Mouse (Mus musculus) stomach, embryonic 14.5 days (tissue): ENCODE results near the gene Tcl1b4. TPM values are rescaled to one million over a fixed set of nuclear protein-coding genes. Genes with fewer than 3 reads are reported as not detected.
"Not testable (repeated sequence)": the region's sequence is repeated elsewhere in the genome, so short reads cannot be mapped to it uniquely, and the experiment has no call there.

Experiments
- ATAC-seq: fragments of 200-750 bp; cut with Nextera tagmentation; 2 replicates; pipeline ENCODE4 v1.8.0; 2017; ENCODE audit warnings: low read depth, moderate TSS enrichment; ENCODE audit not compliant: insufficient number of reproducible peaks, insufficient read depth, low FRiP score
- H3K27ac ChIP-seq: fragments of 300-500 bp; sonication (generic); 2 replicates; pipeline ENCODE4 v1.5.1; 2014; ENCODE audit warnings: mild to moderate bottlenecking, low read length, moderate library complexity, mixed read lengths
- H3K27me3 ChIP-seq: fragments of 300-500 bp; sonication (generic); 2 replicates; pipeline ENCODE4 v1.6.1; 2014; ENCODE audit warnings: low read length, control low read depth, mixed read lengths; ENCODE audit not compliant: control insufficient read depth, insufficient read depth
- H3K36me3 ChIP-seq: fragments of 300-500 bp; sonication (generic); 2 replicates; pipeline ENCODE4 v1.6.1; 2014; ENCODE audit warnings: mild to moderate bottlenecking, control low read depth, low read length, moderate library complexity, mixed read lengths; ENCODE audit not compliant: control insufficient read depth, insufficient read depth
- H3K4me1 ChIP-seq: fragments of 300-500 bp; sonication (generic); 2 replicates; pipeline ENCODE4 v1.6.1; 2014; ENCODE audit warnings: low read length, control low read depth, mixed read lengths; ENCODE audit not compliant: control insufficient read depth, insufficient read depth
- H3K4me2 ChIP-seq: fragments of 300-500 bp; sonication (generic); replicated peaks from 2 replicates; pipeline ENCODE4 v1.6.1; 2014; ENCODE audit warnings: low read depth, low read length, control low read depth
- H3K4me3 ChIP-seq: fragments of 300-500 bp; sonication (generic); 2 replicates; pipeline ENCODE4 v1.5.1; 2014; ENCODE audit warnings: low read depth, low read length, control low read depth
- H3K9ac ChIP-seq: fragments of 300-500 bp; sonication (generic); replicated peaks from 2 replicates; pipeline ENCODE4 v1.6.1; 2014; ENCODE audit warnings: low read depth, mild to moderate bottlenecking, control low read depth, low read length, moderate library complexity, mixed read lengths
- H3K9me3 ChIP-seq: fragments of 300-500 bp; sonication (generic); 2 replicates; pipeline ENCODE4 v1.6.1; 2016; ENCODE audit warnings: low read depth, low read length, control low read depth; ENCODE audit not compliant: control insufficient read depth
- WGBS: fragments of 180-500 bp; shearing (Covaris S2); extraction: QIAGEN DNeasy Blood & Tissue Kit; methylation state at CpG from one replicate; pipeline ENCODE4 v1.1.7; 2014; 5-methylcytosine and 5-hydroxymethylcytosine counted together
- polyA plus RNA-seq: library from polyadenylated mRNA; unstranded; fragments of >200 nt; fragmentation: Nextera tagmentation; extraction: Ambion mirVana; gene quantifications from 2 replicates; pipeline ENCODE4 v1.2.1, GENCODE M21; 2014

Tcl1b4 gene
- not detected in 2 replicates for polyA plus RNA-seq

- H3K9me3 ChIP-seq, H3K4me2 ChIP-seq, H3K36me3 ChIP-seq, H3K27me3 ChIP-seq, H3K9ac ChIP-seq, H3K4me1 ChIP-seq, H3K4me3 ChIP-seq, ATAC-seq, H3K27ac ChIP-seq: not testable (repeated sequence)
- 72% methylated on average over 1 of the region's 1 CpGs for WGBS
These were observed at the start of gene Tcl1b4 for GRCm38 (mm10) chr12:105201657-105202056. Tcl1b4 (plus strand) TSS chr12:105201957.

- not testable (repeated sequence) for H3K27me3 ChIP-seq, H3K4me3 ChIP-seq, H3K9me3 ChIP-seq, H3K36me3 ChIP-seq, H3K4me1 ChIP-seq, ATAC-seq, H3K27ac ChIP-seq, H3K9ac ChIP-seq, H3K4me2 ChIP-seq
- 74% methylated on average over 4 of the region's 4 CpGs for WGBS
These were observed 46.5 kb upstream of the Tcl1b4 start for GRCm38 (mm10) chr12:105155286-105155685.

GRCm38 (mm10) chr12:105158842-105159241 lies 42.9 kb upstream of the Tcl1b4 start:
- H3K4me1 ChIP-seq: no peaks in the 10 kb centered on the region
- WGBS: 82% methylated on average over 6 of the region's 6 CpGs
- no peak for ATAC-seq

GRCm38 (mm10) chr12:105159390-105159789 lies 42.4 kb upstream of the Tcl1b4 start, which contains the start of gene Tcl1b1:
Tcl1b1 (plus strand) TSS chr12:105159690.
- Histone ChIP-seq H3K4me2 (no peak within 1 kb of the TSS), H3K27ac (no peak within 1 kb of the TSS), H3K4me3 (no peak within 1 kb of the TSS), H3K36me3 (no peaks in the 10 kb centered on the region), H3K9ac (no peak within 1 kb of the TSS), H3K4me1 (no peaks in the 10 kb centered on the region), H3K9me3 (no peaks in the 10 kb centered on the region), H3K27me3 (no peaks in the 10 kb centered on the region)
- ATAC-seq: no peak
- 68% methylated on average over 4 of the region's 4 CpGs for WGBS

More at GRCm38 (mm10) chr12:105158842-105159241, 42.9 kb upstream of the Tcl1b4 start:
- Histone ChIP-seq H3K36me3 (no peaks in the 10 kb centered on the region), H3K9ac (no peak overlapping the region), H3K27me3 (no peaks in the 10 kb centered on the region), H3K9me3 (no peaks in the 10 kb centered on the region), H3K27ac (no peak overlapping the region), H3K4me2 (no peak overlapping the region), H3K4me3 (no peak overlapping the region)

GRCm38 (mm10) chr12:105166734-105167133 lies 35.0 kb upstream of the Tcl1b4 start:
- ATAC-seq: no peak
- Histone ChIP-seq H3K4me1 (no peaks in the 10 kb centered on the region), H3K9me3 (no peaks in the 10 kb centered on the region), H3K27me3 (no peaks in the 10 kb centered on the region), H3K9ac (no peak overlapping the region), H3K36me3 (no peaks in the 10 kb centered on the region), H3K4me2 (no peak overlapping the region), H3K4me3 (no peak overlapping the region), H3K27ac (no peak overlapping the region)
- 76% methylated on average over 3 of the region's 3 CpGs for WGBS

GRCm38 (mm10) chr12:105173366-105173765 lies 28.4 kb upstream of the Tcl1b4 start:
- H3K27ac ChIP-seq: no peak overlapping the region
- H3K4me3 ChIP-seq: no peak overlapping the region
- H3K4me2 ChIP-seq: no peak overlapping the region
- no peak overlapping the region for H3K9ac ChIP-seq
- no peaks in the 10 kb centered on the region for H3K9me3 ChIP-seq
- no peaks in the 10 kb centered on the region for H3K36me3 ChIP-seq
- H3K27me3 ChIP-seq: no peaks in the 10 kb centered on the region
- ATAC-seq: no peak
- 85% methylated on average over 2 of the region's 2 CpGs for WGBS
- H3K4me1 ChIP-seq: no peaks in the 10 kb centered on the region

- not testable (repeated sequence) for H3K4me2 ChIP-seq, H3K36me3 ChIP-seq, H3K4me1 ChIP-seq, H3K4me3 ChIP-seq, H3K27me3 ChIP-seq, H3K9ac ChIP-seq, ATAC-seq, H3K27ac ChIP-seq, H3K9me3 ChIP-seq
- WGBS: 21% methylated on average over 2 of the region's 2 CpGs
These were observed 27.4 kb upstream of the Tcl1b4 start for GRCm38 (mm10) chr12:105174318-105174717.

- H3K9ac ChIP-seq, H3K4me3 ChIP-seq, ATAC-seq, H3K9me3 ChIP-seq, H3K4me2 ChIP-seq, H3K27me3 ChIP-seq, H3K27ac ChIP-seq, H3K36me3 ChIP-seq, H3K4me1 ChIP-seq: not testable (repeated sequence)
- WGBS: 59% methylated on average over 3 of the region's 3 CpGs
These were observed 25.7 kb upstream of the Tcl1b4 start, which contains the start of gene Tcl1b5 for GRCm38 (mm10) chr12:105176044-105176443. Tcl1b5 (plus strand) TSS chr12:105176344.

GRCm38 (mm10) chr12:105181040-105181644 lies 20.6 kb upstream of the Tcl1b4 start:
- H3K9ac ChIP-seq, H3K4me2 ChIP-seq, ATAC-seq, H3K27ac ChIP-seq, H3K9me3 ChIP-seq, H3K27me3 ChIP-seq, H3K36me3 ChIP-seq, H3K4me1 ChIP-seq, H3K4me3 ChIP-seq: not testable (repeated sequence)
- WGBS: 61% methylated on average over 4 of the region's 4 CpGs
